Mouse (Mus musculus): Measurements from ENCODE around the gene Cactin.
A peak's percentile ranks its signal among the peaks of the same experiment; 100 is the strongest.

The Cactin gene

GRCm38 (mm10) chr10:81306837-81307682 lies 13.8 kb upstream of the Cactin start:
- H3K4me3 ChIP-seq (replicated peaks; ENCODE audit: low read length) = no peak overlapping the region
- H3K9me3 ChIP-seq (ENCODE audit: low read length) = no peaks in the 10 kb centered on the region
- no peak for TF ChIP-seq CTCF (conservative IDR thresholded peaks at IDR 0.05; ENCODE audit: low read length)
- TF ChIP-seq POU5F1 (IDR thresholded peaks at IDR 0.05; ENCODE audit: borderline replicate concordance, low read length) = no peak
- no peak for TF ChIP-seq NANOG (IDR thresholded peaks at IDR 0.05; ENCODE audit: borderline replicate concordance, low read length)
- peaks cover 94% of the 10 kb centered on the region for H3K4me1 ChIP-seq (replicated peaks; ENCODE audit: low read depth, low read length)
- H3K36me3 ChIP-seq (ENCODE audit: insufficient read depth, low read length) = peaks cover 87% of the 10 kb centered on the region
- no peaks in the 10 kb centered on the region for H3K27me3 ChIP-seq (ENCODE audit: insufficient read depth, low read length)

DNA sequence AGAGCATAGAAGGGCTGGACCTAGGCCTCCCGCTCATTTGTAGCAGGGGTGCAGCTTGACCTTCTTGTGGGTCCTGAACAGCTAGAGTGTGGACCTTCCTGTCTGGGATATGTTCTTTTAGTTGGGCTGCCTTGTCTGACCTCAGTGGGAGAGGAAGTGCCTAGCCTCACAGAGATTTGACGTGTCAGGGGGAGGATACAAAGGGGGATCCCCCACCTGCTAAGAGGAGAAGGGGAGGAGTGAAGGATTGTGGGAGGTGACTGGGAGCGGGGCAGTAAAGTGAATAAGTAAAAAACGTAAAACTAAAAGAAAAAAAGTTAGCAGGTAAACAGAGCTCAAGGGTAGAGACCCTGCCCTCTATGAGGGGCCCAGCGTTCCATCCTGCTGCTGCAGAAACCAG lies 11.3 kb upstream of the Cactin start:
- H3K9me3 ChIP-seq (ENCODE audit: low read length) = no peaks in the 10 kb centered on the region
- no peaks in the 10 kb centered on the region for H3K27me3 ChIP-seq (ENCODE audit: insufficient read depth, low read length)
- peaks cover 94% of the 10 kb centered on the region for H3K4me1 ChIP-seq (replicated peaks; ENCODE audit: low read depth, low read length)
- H3K36me3 ChIP-seq (ENCODE audit: insufficient read depth, low read length) = peaks cover 96% of the 10 kb centered on the region
- no peak for TF ChIP-seq NANOG (IDR thresholded peaks at IDR 0.05; ENCODE audit: borderline replicate concordance, low read length)
- TF ChIP-seq POU5F1 (IDR thresholded peaks at IDR 0.05; ENCODE audit: borderline replicate concordance, low read length) = no peak
- no peak for TF ChIP-seq CTCF (conservative IDR thresholded peaks at IDR 0.05; ENCODE audit: low read length)
- no peak overlapping the region for H3K4me3 ChIP-seq (replicated peaks; ENCODE audit: low read length)

GRCm38 (mm10) chr10:81313581-81313980 lies 7.3 kb upstream of the Cactin start:
- no peak for TF ChIP-seq POU5F1 (IDR thresholded peaks at IDR 0.05; ENCODE audit: borderline replicate concordance, low read length)
- no peak for TF ChIP-seq CTCF (conservative IDR thresholded peaks at IDR 0.05; ENCODE audit: low read length)
- no peak for TF ChIP-seq NANOG (IDR thresholded peaks at IDR 0.05; ENCODE audit: borderline replicate concordance, low read length)
- Histone ChIP-seq H3K4me1 (replicated peaks; ENCODE audit: low read depth, low read length) (peaks cover 97% of the 10 kb centered on the region), H3K4me3 (replicated peaks; ENCODE audit: low read length) (peak overlapping the region; percentile 41), H3K27me3 (ENCODE audit: insufficient read depth, low read length) (no peaks in the 10 kb centered on the region), H3K36me3 (ENCODE audit: insufficient read depth, low read length) (peaks cover 90% of the 10 kb centered on the region), H3K9me3 (ENCODE audit: low read length) (no peaks in the 10 kb centered on the region)

DNA sequence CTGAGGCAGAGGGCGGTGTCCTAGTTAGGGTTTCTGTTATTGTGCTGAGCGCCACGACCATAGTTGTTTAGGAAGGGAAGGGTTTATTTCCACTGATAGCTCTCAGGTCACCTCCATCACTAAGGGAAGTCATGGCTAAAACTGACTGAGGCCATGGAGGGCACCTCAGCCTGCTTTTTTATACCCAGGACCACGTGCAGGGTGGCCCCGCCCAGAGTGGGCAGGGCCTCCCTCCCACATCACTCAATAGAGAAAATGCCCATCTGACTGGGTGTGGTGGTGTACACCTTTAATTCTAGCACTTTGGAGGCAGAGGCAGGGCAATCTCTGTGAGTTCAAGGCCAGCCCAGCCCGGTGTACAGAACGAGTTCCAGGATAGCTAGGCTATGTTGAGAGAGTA lies 6.7 kb upstream of the Cactin start:
- H3K9me3 ChIP-seq (ENCODE audit: low read length) = no peaks in the 10 kb centered on the region
- no peak overlapping the region for H3K4me3 ChIP-seq (replicated peaks; ENCODE audit: low read length)
- peaks cover 97% of the 10 kb centered on the region for H3K4me1 ChIP-seq (replicated peaks; ENCODE audit: low read depth, low read length)
- H3K36me3 ChIP-seq (ENCODE audit: insufficient read depth, low read length) = peaks cover 90% of the 10 kb centered on the region
- no peaks in the 10 kb centered on the region for H3K27me3 ChIP-seq (ENCODE audit: insufficient read depth, low read length)
- TF ChIP-seq POU5F1 (IDR thresholded peaks at IDR 0.05; ENCODE audit: borderline replicate concordance, low read length) (no peak), NANOG (IDR thresholded peaks at IDR 0.05; ENCODE audit: borderline replicate concordance, low read length) (no peak), CTCF (conservative IDR thresholded peaks at IDR 0.05; ENCODE audit: low read length) (no peak)

- Histone ChIP-seq H3K9me3 (ENCODE audit: low read length) (no peaks in the 10 kb centered on the region), H3K4me3 (replicated peaks; ENCODE audit: low read length) (no peak overlapping the region), H3K36me3 (ENCODE audit: insufficient read depth, low read length) (peaks cover 79% of the 10 kb centered on the region), H3K4me1 (replicated peaks; ENCODE audit: low read depth, low read length) (peaks cover 92% of the 10 kb centered on the region), H3K27me3 (ENCODE audit: insufficient read depth, low read length) (no peaks in the 10 kb centered on the region)
- TF ChIP-seq POU5F1 (IDR thresholded peaks at IDR 0.05; ENCODE audit: borderline replicate concordance, low read length) (no peak), NANOG (IDR thresholded peaks at IDR 0.05; ENCODE audit: borderline replicate concordance, low read length) (no peak), CTCF (conservative IDR thresholded peaks at IDR 0.05; ENCODE audit: low read length) (no peak)
Measured at GRCm38 (mm10) chr10:81315587-81315986, 5.3 kb upstream of the Cactin start.

DNA sequence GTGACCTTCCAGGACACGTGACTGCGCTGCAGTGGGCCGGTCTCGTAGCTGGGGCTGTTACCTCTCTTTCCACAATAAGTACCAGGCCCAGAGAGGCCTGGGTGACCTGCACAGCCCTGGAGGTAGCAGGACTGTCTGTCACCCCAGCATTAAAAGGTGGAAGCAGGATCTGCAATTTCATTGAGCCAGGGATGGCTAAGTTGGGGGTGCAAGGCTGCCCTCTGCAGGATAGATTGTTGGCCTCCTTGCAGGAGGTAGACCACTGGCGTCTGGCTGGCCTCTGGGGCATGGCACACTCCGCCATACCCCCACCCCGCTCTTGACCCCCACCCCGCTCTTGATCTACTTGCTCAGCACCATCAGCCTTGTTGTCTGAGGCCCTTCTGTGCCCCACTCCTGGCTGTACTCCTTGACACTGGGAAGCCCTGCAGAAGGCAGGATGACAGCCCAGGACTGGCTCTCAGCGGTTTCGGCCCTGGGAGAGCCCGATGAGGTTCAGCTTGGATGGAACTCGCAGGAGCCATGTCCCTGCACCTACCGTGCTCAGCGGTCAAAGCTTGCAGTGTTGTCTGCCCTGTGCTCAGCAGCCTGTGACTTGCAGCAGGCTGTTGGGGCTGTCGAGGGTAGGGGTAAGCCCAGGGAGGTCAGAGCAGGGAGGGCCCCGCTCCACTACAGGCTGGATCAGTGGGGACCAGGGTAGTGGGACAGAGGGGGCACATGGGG lies 4.4 kb upstream of the Cactin start:
- peaks cover 70% of the 10 kb centered on the region for H3K36me3 ChIP-seq (ENCODE audit: insufficient read depth, low read length)
- no peaks in the 10 kb centered on the region for H3K9me3 ChIP-seq (ENCODE audit: low read length)
- peaks cover 83% of the 10 kb centered on the region for H3K4me1 ChIP-seq (replicated peaks; ENCODE audit: low read depth, low read length)
- H3K4me3 ChIP-seq (replicated peaks; ENCODE audit: low read length) = peak overlapping the region; percentile 72
- no peaks in the 10 kb centered on the region for H3K27me3 ChIP-seq (ENCODE audit: insufficient read depth, low read length)
- peak; percentile 14; the same call in 1 of the 2 replicates for TF ChIP-seq CTCF (conservative IDR thresholded peaks at IDR 0.05; ENCODE audit: low read length)
- TF ChIP-seq POU5F1 (IDR thresholded peaks at IDR 0.05; ENCODE audit: borderline replicate concordance, low read length) = no peak

DNA sequence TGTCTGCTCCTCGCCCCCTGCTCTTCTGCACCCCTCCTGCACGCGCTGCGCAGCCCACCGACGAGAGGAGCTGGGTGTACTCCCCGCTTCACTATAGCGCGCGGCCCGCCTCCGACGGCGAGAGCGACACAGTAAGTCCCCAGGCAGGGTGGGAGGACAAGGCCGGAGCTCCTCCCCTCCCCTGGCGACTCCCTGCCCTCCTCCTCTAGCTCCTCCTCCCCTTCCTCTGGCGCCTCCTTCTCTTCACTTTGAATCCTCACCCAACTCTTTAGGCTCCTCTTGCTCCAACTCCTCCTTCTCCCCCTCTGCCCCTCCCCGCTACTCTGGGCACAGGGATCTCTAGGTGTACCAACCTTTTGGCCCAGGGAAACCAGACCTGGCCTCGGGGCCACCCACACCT lies 3.6 kb upstream of the Cactin start:
- TF ChIP-seq CTCF (conservative IDR thresholded peaks at IDR 0.05; ENCODE audit: low read length) (no peak), NANOG (IDR thresholded peaks at IDR 0.05; ENCODE audit: borderline replicate concordance, low read length) (no peak), POU5F1 (IDR thresholded peaks at IDR 0.05; ENCODE audit: borderline replicate concordance, low read length) (no peak)

DNA sequence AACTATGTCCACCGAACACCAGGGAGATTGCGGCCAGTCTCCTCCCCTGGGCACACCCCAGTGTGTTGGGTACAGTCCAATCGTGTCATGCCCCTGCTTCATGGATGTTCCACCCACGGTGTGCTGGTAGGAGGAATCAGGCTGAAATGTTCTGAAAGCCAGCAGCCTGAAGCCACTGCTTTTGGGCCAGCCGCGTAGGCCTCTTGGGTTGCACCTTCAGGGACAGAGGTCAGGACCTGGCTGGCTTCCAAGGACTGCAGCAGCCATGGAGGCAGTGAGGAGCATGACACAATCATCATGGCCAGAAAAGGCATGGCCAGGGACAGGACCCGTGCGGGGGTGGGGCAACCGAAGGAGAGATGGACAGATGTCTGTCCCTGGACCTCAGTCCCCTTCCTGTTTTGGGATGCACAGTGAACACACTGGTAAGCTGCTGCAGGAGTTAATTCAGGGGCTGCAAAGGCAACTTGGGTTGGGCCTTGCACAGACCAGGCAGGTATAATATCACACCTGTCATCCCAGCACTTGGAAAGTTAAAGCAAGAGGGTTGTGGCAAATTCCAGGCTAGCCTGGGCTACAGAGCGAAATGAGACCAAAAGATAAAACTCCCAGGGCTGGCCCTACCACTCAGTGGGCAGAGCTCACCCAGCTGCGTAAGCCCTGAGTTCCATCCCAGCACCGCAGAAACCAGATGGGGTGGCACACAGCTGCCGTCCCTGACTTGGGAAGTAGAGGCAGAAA lies 2.1 kb upstream of the Cactin start:
- Histone ChIP-seq H3K36me3 (ENCODE audit: insufficient read depth, low read length) (peaks cover 65% of the 10 kb centered on the region), H3K4me3 (replicated peaks; ENCODE audit: low read length) (peak overlapping the region; percentile 100; the same call in 1 of the 2 replicates)
- TF ChIP-seq CTCF (conservative IDR thresholded peaks at IDR 0.05; ENCODE audit: low read length) (no peak), NANOG (IDR thresholded peaks at IDR 0.05; ENCODE audit: borderline replicate concordance, low read length) (no peak), POU5F1 (IDR thresholded peaks at IDR 0.05; ENCODE audit: borderline replicate concordance, low read length) (no peak)

More for the DNA sequence above, 3.6 kb upstream of the Cactin start:
- Histone ChIP-seq H3K4me3 (replicated peaks; ENCODE audit: low read length) (peak overlapping the region; percentile 72), H3K27me3 (ENCODE audit: insufficient read depth, low read length) (no peaks in the 10 kb centered on the region), H3K36me3 (ENCODE audit: insufficient read depth, low read length) (peaks cover 65% of the 10 kb centered on the region), H3K9me3 (ENCODE audit: low read length) (no peaks in the 10 kb centered on the region), H3K4me1 (replicated peaks; ENCODE audit: low read depth, low read length) (peaks cover 83% of the 10 kb centered on the region)

More for the DNA sequence above, 2.1 kb upstream of the Cactin start:
- no peaks in the 10 kb centered on the region for H3K9me3 ChIP-seq (ENCODE audit: low read length)
- no peaks in the 10 kb centered on the region for H3K27me3 ChIP-seq (ENCODE audit: insufficient read depth, low read length)
- peaks cover 83% of the 10 kb centered on the region for H3K4me1 ChIP-seq (replicated peaks; ENCODE audit: low read depth, low read length)

Data from E14TG2a.4 (cell line).